Mouse (Mus musculus): Measurements from ENCODE around the gene Nkrf. TPM values are rescaled to one million over a fixed set of nuclear protein-coding genes. Genes with fewer than 3 reads are reported as not detected.

Nkrf gene
- total RNA-seq, 2 experiments from 2014 or later = 2.3 to 2.6 TPM

DNA sequence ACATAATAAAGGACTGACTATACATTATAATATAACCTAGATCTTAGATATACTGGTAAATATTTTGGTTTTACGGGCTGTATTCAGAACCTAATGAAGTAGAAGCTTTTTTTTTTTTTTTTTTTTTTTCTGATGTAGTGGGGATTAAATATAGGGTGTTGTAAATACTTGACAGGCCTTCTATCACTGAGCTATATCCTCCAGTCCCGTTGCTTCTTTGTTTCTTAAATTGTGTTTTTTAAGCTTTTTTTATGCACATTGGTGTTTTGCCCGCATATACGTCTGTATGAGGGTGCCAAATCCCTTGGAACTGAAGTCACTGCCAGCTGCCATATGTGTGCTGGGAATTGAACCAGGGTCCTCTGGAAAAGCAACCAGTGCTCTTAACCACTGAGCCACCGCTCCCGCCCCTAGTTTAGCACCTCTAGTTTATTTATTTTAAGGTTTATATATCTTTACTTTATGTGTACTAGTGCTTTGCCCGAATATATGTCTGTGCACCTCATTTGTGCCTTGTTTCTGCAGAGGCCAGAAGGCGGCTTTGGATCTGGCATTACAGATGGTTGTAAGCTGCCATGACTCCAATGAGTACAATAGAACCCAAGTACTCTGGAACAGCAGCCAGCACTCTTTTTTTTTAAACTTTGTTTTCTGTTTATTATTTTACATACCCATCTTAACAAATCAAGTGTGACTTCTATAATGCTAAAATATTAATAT lies 37.9 kb downstream of the Nkrf start:
- no peak for DNase-seq
- intact Hi-C loops (cut with DNase I) = no loop called here

GRCm38 (mm10) chrX:36863766-36864608 lies 38.7 kb downstream of the Nkrf start:
- peak; percentile 68 to 75 for DNase-seq
- intact Hi-C loops (cut with DNase I) = no loop called here

DNA sequence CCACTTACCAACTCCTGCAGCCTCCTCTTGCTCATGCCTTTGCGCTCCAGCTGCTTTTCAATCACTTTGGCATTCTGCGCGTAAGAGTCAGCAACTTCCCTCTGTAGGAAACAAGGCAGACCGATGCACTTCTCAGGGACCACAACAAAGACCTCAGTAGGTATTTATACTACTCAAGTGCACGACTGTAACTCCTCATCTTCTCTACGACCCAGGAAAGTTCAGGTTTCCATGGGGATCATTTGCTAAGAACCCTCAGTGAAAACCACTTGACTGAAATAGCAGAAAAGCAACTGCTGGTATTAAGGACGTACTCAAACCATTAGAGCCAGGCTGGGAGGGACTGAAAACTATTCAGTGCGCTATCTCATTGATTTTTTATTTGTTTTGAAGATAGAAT lies 50.1 kb downstream of the Nkrf start:
- intact Hi-C loops (cut with DNase I) = no loop called here
- no peak for DNase-seq

DNA sequence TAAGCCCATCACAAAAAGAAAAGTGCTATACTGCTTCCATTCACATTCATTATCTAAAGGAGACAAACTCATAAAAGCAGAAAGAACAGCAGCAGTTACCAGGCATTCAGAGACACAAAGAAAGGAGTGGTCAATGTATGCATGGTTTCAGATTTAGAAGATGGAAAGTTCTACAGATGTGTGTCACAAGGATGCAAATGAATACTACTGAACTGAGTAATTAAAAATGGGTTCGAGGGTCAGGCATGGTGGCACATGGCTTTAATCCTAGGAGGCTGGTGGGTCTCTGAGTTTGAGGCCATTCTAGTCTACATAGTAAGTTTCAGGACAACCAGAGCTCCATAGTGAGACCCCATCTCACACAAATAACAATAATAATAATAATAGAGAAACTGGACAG lies 55.5 kb downstream of the Nkrf start:
- intact Hi-C loops (cut with DNase I) = no loop called here
- no peak for DNase-seq

GRCm38 (mm10) chrX:36843346-36843990 lies 59.2 kb downstream of the Nkrf start:
- intact Hi-C loops (cut with DNase I) = loop anchor here (5.0 kb wide), 1 partner anchor 59 kb away; the partner anchor contains the start of gene Nkrf
- no peak for DNase-seq

GRCm38 (mm10) chrX:36841698-36842097 lies 61.0 kb downstream of the Nkrf start:
- DNase-seq = no peak
- intact Hi-C loops (cut with DNase I) = loop anchor here (5.0 kb wide), 1 partner anchor 61 kb away; the partner anchor contains the start of gene Nkrf

DNA sequence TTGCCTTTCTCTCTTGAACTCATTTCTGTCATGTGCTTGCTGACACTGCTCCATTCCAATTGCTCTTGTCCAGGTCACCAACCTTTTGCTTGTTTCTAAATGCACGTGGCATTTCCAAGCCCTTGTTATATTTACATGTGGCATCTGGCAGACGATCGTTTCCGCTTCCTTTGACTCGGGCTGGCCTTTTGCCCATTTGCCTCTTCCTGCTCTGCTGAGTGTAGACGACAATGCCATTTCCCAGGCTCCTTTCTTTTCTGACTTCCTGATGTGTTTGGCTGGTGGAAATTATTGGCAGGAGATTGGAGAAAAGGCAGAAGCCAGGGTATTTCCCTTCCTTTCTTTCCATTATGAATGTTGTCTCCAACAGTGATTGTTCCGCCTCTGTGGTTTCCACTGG lies 63.3 kb downstream of the Nkrf start:
- intact Hi-C loops (cut with DNase I) = loop anchor here (10.0 kb wide), 1 partner anchor 185 kb away; no protein-coding TSS in a partner anchor
- DNase-seq = no peak

Other genes starting within 250 kb of the Nkrf start
- gene Slc25a43, start 159.2 kb downstream of the Nkrf start, total RNA-seq (2021) = under 1 TPM in 1 of 2 experiments, not detected in 1; 0.22 TPM
- 10 to 100 TPM; 69.8 to 72.5 TPM for gene Slc25a5, start 107.2 kb downstream of the Nkrf start, total RNA-seq (2021)
- 10 to 100 TPM; 37.8 to 38.8 TPM for gene Ube2a, start 29.0 kb downstream of the Nkrf start, total RNA-seq (2021)
- gene C330007P06Rik, start 28.8 kb downstream of the Nkrf start, total RNA-seq (2021) = 10 to 100 TPM; 10.6 to 10.7 TPM
- 1 to 10 TPM; 1.7 to 1.9 TPM for gene Sept6, start 88.9 kb upstream of the Nkrf start, total RNA-seq (2021)
- gene Sowahd, start 145.9 kb upstream of the Nkrf start, total RNA-seq (2021) = not detected
- gene Rpl39, start 182.5 kb upstream of the Nkrf start, total RNA-seq (2021) = 100 to 1,000 TPM; 221 to 256 TPM
- 1 to 10 TPM; 8.4 to 9.7 TPM for gene Upf3b, start 207.4 kb upstream of the Nkrf start, total RNA-seq (2021)
- 1 to 10 TPM; 5.6 to 8.8 TPM for gene Nkap, start 223.9 kb upstream of the Nkrf start, total RNA-seq (2021)